Mouse (Mus musculus) forebrain, embryonic 12.5 days (tissue): ENCODE measurements around the gene Zc3h8. TPM values are rescaled to one million over a fixed set of nuclear protein-coding genes. Genes with fewer than 3 reads are reported as not detected.

Experiments used
- ATAC-seq: fragments of 200-750 bp; cut with Nextera tagmentation; 2 replicates; pipeline ENCODE4 v1.8.0; 2017; ENCODE audit warnings: moderate TSS enrichment; ENCODE audit not compliant: low FRiP score
- H3K27ac ChIP-seq: fragments of 300-500 bp; sonication (generic); 2 replicates; pipeline ENCODE4 v1.5.1; 2016; ENCODE audit warnings: mild to moderate bottlenecking
- H3K27me3 ChIP-seq: fragments of 300-500 bp; sonication (generic); 2 replicates; pipeline ENCODE4 v1.6.1; 2016; ENCODE audit warnings: mild to moderate bottlenecking
- H3K36me3 ChIP-seq: fragments of 300-500 bp; sonication (generic); replicated peaks from 2 replicates; pipeline ENCODE4 v1.6.1; 2016; ENCODE audit warnings: mild to moderate bottlenecking
- H3K4me1 ChIP-seq: fragments of 300-500 bp; sonication (generic); 2 replicates; pipeline ENCODE4 v1.6.1; 2016
- H3K4me2 ChIP-seq: fragments of 300-500 bp; sonication (generic); 2 replicates; pipeline ENCODE4 v1.6.1; 2016; ENCODE audit warnings: mild to moderate bottlenecking, moderate library complexity
- H3K4me3 ChIP-seq: fragments of 300-500 bp; sonication (generic); replicated peaks from 2 replicates; pipeline ENCODE4 v1.5.1; 2016; ENCODE audit warnings: mild to moderate bottlenecking
- H3K9ac ChIP-seq: fragments of 300-500 bp; sonication (generic); 2 replicates; pipeline ENCODE4 v1.6.1; 2016; ENCODE audit warnings: mild to moderate bottlenecking
- H3K9me3 ChIP-seq: fragments of 300-500 bp; sonication (generic); 2 replicates; pipeline ENCODE4 v1.6.1; 2016
- WGBS: fragments of 180-500 bp; shearing (Covaris S2); methylation state at CpG from one replicate; pipeline ENCODE4 v1.1.7; 2016; 5-methylcytosine and 5-hydroxymethylcytosine counted together
- polyA plus RNA-seq: library from polyadenylated mRNA; unstranded; fragments of >200 nt; fragmentation: Nextera tagmentation; extraction: Ambion mirVana; gene quantifications from 2 replicates; pipeline ENCODE4 v1.2.1, GENCODE M21; 2016

Gene Zc3h8
- polyA plus RNA-seq = 8.7 and 10.5 TPM in 2 replicates

DNA sequence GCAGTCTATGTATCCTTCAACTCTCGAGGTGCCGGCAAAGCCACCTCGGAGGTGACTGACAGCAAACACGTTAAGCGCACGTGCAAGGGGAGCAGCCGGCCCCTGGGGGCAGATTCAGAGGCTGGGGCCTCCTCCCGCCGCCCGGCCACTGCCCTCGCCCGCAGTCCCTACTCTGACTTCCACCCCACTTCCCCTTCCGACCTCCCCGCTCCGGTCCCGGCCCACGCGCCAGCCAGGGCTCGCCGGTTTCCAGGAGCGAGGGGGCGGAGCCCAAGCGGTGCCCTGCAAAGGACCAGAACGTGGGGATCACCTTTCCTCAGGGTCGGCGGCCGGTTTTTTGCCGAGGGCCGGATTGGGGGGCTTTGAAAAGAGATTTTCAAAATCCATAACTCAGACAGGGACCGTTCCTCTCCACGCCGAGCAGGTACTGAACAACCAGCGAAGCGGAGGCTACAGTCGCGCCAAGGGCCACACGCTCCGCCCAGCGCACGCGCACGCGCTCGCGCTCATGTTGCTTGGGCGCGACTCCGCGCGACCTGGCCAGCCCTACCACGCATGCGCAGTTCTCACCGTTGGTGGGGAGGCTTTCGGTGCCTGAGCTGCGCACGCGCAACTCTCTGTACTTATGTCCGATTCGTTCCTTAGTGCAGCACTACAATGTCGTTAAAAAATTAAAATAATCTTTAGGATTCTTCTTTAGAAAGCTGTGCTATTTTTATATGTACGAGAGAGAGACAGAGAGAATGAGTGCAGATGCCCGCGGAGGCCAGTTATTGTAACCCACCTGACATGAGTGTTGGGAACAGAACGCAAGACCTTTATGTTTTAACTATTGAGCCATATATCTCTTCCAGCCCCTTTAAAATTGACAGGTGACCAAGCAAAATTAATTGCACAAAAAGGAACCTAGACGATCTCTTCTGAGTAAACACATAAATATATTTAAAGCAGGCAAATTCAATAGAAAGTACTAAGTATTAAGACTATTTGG lies at the start of gene Zc3h8:
Gene Zc3h8, minus strand, starts transcription at position 540 of the 991 bp plus-strand sequence.
- Histone ChIP-seq H3K4me2 (peak within 1 kb of the TSS; percentile 65), H3K27me3 (0 out of 2 replicates have a peak, but pooled peaks cover 6% of the 10 kb centered on the region), H3K36me3 (peaks cover under 1% of the 10 kb centered on the region; the same call in 1 of the 2 replicates), H3K4me1 (peaks cover 3% of the 10 kb centered on the region; the same call in 1 of the 2 replicates), H3K9me3 (no peaks in the 10 kb centered on the region), H3K9ac (peak within 1 kb of the TSS; percentile 65), H3K4me3 (peak within 1 kb of the TSS; percentile 59), H3K27ac (peak within 1 kb of the TSS; percentile 69)
- 2% methylated on average over 64 of the region's 65 CpGs for WGBS
- peak; percentile 94 for ATAC-seq

- H3K4me3 ChIP-seq = no peak overlapping the region
- no peak overlapping the region for H3K27ac ChIP-seq
- 89% methylated on average over 3 of the region's 3 CpGs for WGBS
- no peaks in the 10 kb centered on the region for H3K36me3 ChIP-seq
- no peaks in the 10 kb centered on the region for H3K27me3 ChIP-seq
- peaks cover 3% of the 10 kb centered on the region for H3K4me1 ChIP-seq
- H3K4me2 ChIP-seq = no peak overlapping the region
- no peaks in the 10 kb centered on the region for H3K9me3 ChIP-seq
- H3K9ac ChIP-seq = no peak overlapping the region
- no peak for ATAC-seq
Measured at GRCm38 (mm10) chr2:128984746-128985145, 40.9 kb upstream of the Zc3h8 start.

- no peaks in the 10 kb centered on the region for H3K27me3 ChIP-seq
- no peak overlapping the region for H3K4me3 ChIP-seq
- no peaks in the 10 kb centered on the region for H3K36me3 ChIP-seq
- H3K4me2 ChIP-seq = no peak overlapping the region
- WGBS = 80% methylated on average over 4 of the region's 4 CpGs
- H3K9ac ChIP-seq = no peak overlapping the region
- ATAC-seq = no peak
- H3K9me3 ChIP-seq = no peaks in the 10 kb centered on the region
- H3K4me1 ChIP-seq = no peaks in the 10 kb centered on the region
- H3K27ac ChIP-seq = no peak overlapping the region
Measured at GRCm38 (mm10) chr2:128975572-128975971, 31.7 kb upstream of the Zc3h8 start.

DNA sequence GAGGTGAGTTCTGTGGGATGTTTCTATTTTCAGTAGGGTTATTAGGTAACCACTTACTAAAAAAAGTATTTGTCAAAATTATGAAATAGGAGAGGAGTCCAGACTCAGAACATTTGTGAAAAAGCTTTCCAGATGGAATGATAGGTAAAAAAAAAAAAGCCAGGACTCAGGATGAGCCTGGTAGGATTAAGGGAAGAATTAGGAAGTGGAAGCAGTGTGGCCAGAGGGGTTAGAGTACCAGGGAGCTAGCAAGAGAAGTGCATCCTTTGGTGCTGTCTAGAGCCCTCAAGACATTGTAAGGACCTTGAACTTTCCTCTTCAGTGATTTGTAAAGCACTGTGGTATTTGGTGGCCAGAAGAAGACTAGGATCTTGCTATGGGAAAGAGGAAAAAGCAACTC lies 28.4 kb upstream of the Zc3h8 start:
- no peak for ATAC-seq
- no peak overlapping the region for H3K4me2 ChIP-seq
- H3K4me1 ChIP-seq = 0 out of 2 replicates have a peak, but pooled peaks cover 2% of the 10 kb centered on the region
- H3K4me3 ChIP-seq = no peak overlapping the region
- no peak overlapping the region for H3K27ac ChIP-seq
- H3K9me3 ChIP-seq = no peaks in the 10 kb centered on the region
- H3K9ac ChIP-seq = no peak overlapping the region
- H3K36me3 ChIP-seq = no peaks in the 10 kb centered on the region
- no peaks in the 10 kb centered on the region for H3K27me3 ChIP-seq

- Histone ChIP-seq H3K4me2 (peak overlapping the region; percentile 57), H3K9me3 (no peaks in the 10 kb centered on the region), H3K4me3 (peak overlapping the region; percentile 85), H3K4me1 (peaks cover 13% of the 10 kb centered on the region), H3K36me3 (no peaks in the 10 kb centered on the region), H3K27ac (peak overlapping the region; percentile 100), H3K27me3 (no peaks in the 10 kb centered on the region), H3K9ac (no peak overlapping the region; the same call in 1 of the 2 replicates)
- no peak for ATAC-seq
Measured at GRCm38 (mm10) chr2:128968475-128969083, 24.7 kb upstream of the Zc3h8 start.

DNA sequence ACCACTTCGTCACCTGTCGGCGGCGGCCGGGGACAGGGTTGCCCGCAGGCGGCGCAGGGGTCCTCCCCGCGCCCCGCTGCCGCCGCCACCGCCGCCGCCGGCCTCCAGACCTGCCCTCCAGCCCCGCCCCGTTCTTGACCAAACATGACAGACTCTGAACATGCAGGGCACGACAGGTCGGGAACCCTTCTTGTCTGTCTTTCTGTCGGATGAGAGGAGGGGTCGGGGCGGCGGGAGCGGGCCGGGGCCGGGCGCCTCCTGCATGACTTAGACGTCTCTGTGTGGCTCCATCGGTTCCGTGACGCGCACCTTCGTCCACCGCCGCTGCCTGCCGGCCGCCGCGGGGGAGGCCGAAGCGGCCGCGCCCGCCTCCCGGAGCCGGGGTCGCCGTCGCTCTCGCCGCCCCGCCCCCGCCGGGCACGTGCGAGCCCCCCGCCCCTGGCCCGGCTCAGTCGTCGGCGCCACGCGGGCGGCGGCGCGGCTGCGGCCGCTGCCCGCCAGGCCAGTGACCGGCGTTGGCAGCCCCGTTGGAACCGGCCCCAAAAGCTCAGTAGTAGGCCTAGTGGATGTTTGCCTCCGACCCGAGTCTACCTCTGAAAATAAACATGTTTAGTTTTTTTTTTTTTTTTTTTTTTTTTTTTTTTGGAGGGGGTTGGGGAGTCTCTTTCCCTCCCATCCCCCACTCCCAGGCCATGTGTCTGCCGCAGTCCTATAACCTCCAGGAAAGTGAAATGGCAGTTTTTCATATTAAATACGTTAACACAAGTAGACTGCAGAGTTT lies 24.0 kb upstream of the Zc3h8 start, which contains the start of gene Gm10762:
Gene Gm10762, minus strand, starts transcription at position 65 of the 781 bp plus-strand sequence.
- peaks cover 13% of the 10 kb centered on the region for H3K4me1 ChIP-seq
- no peaks in the 10 kb centered on the region for H3K9me3 ChIP-seq
- no peaks in the 10 kb centered on the region for H3K27me3 ChIP-seq
- under 1% methylated on average over 66 of the region's 80 CpGs for WGBS
- H3K4me3 ChIP-seq = peak within 1 kb of the TSS; percentile 85
- H3K9ac ChIP-seq = peak within 1 kb of the TSS; percentile 99
- peak within 1 kb of the TSS; percentile 57 for H3K4me2 ChIP-seq
- H3K27ac ChIP-seq = peak within 1 kb of the TSS; percentile 100
- peak; percentile 82 for ATAC-seq
- no peaks in the 10 kb centered on the region for H3K36me3 ChIP-seq

DNA sequence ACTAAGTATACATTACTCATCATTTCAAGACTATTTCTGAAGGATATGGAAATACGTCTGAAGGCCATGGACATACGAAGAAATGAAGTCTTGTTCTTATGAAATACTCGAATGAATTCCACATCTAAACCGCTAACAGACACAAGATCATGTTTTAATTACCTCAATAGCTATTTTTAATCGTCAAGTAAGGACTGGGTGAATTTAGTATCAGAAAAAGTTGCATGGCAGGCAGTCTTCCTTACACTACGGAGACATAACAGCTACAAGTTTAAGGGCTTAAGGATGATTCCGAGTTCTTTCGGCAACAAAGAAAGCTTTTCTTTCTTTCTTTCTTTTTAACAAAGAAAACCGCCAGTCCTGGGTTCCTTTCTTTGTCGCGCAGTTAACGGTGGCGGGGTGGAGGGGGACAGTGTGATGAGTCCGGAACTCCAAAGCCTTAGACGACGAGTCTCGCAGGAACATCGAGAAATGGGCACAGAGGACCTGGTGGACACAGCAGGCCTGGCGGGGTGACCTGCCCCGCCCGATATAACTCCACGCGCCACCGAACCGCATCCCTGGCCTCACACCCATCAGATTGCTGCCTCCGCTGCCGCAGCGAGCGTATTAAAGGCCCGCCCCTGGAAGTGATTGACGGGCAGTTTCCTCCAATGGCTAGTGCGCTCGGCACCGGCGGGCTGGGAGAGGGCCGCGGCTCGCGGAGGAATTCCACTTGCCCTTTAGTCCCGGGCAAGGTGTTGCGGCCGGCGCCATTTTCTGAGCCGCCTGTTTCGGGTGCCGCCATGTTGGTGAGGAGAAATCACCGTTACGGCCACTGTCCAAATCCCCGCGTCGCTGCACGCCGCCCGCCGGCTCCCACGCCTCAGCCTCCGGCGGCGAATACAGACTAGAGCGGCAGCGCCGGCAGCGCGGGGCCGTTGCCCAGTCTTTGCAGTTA lies 23.0 kb upstream of the Zc3h8 start, which contains the start of gene Zc3h6:
Gene Zc3h6, plus strand, starts transcription at position 762 of the 940 bp plus-strand sequence.
- peak within 1 kb of the TSS; percentile 99 for H3K9ac ChIP-seq
- H3K27ac ChIP-seq = peak within 1 kb of the TSS; percentile 100
- peak within 1 kb of the TSS; percentile 57 for H3K4me2 ChIP-seq
- H3K9me3 ChIP-seq = no peaks in the 10 kb centered on the region
- WGBS = under 1% methylated on average over 64 of the region's 65 CpGs
- peaks cover 13% of the 10 kb centered on the region for H3K4me1 ChIP-seq
- ATAC-seq = peak; percentile 97
- H3K27me3 ChIP-seq = no peaks in the 10 kb centered on the region
- no peaks in the 10 kb centered on the region for H3K36me3 ChIP-seq
- peak within 1 kb of the TSS; percentile 85 for H3K4me3 ChIP-seq

- no peaks in the 10 kb centered on the region for H3K9me3 ChIP-seq
- H3K27me3 ChIP-seq = no peaks in the 10 kb centered on the region
- peak overlapping the region; percentile 9; the same call in 1 of the 2 replicates for H3K9ac ChIP-seq
- peak overlapping the region; percentile 57 for H3K4me2 ChIP-seq
- H3K4me3 ChIP-seq = peak overlapping the region; percentile 85
- peaks cover 13% of the 10 kb centered on the region for H3K4me1 ChIP-seq
- H3K27ac ChIP-seq = peak overlapping the region; percentile 62; the same call in 1 of the 2 replicates
- H3K36me3 ChIP-seq = no peaks in the 10 kb centered on the region
- no peak for ATAC-seq
- WGBS = 2% methylated on average over 6 of the region's 6 CpGs
Measured at GRCm38 (mm10) chr2:128966236-128966635, 22.4 kb upstream of the Zc3h8 start.

DNA sequence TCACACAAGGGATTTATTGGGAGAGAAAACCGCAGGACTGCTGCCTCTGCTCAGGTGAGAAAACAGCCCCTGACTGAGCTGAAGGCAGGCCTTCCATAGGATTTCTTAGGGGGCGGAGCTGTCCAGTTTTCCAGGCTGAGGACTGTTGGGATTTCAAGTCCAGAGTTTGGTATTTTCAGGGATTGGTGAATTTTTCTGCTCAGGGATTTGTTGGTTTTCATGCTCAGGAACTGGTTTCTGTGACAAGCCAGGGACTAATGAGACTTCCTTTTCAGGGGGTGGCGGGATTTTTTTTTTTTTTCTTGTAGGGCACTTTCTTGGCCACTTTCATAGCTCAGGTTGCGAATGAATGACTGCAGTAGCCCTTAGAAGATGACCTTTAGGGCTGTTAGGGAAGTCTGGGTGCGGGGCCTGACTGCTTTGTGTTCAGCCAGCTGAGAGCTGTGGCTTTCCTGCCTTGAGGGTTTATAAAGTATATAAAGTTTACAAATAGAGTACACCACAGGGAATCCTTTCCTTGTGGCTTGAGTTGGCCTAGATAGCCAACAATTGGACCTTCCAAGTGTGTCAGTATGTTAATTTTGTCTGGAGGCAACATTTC lies 21.7 kb upstream of the Zc3h8 start:
- ATAC-seq = no peak
- peak overlapping the region; percentile 57 for H3K4me2 ChIP-seq
- no peaks in the 10 kb centered on the region for H3K36me3 ChIP-seq
- H3K9me3 ChIP-seq = no peaks in the 10 kb centered on the region
- peak overlapping the region; percentile 13; the same call in 1 of the 2 replicates for H3K4me3 ChIP-seq
- 32% methylated on average over 5 of the region's 5 CpGs for WGBS
- H3K9ac ChIP-seq = no peak overlapping the region
- peaks cover 13% of the 10 kb centered on the region for H3K4me1 ChIP-seq
- H3K27me3 ChIP-seq = no peaks in the 10 kb centered on the region
- peak overlapping the region; percentile 76 for H3K27ac ChIP-seq

DNA sequence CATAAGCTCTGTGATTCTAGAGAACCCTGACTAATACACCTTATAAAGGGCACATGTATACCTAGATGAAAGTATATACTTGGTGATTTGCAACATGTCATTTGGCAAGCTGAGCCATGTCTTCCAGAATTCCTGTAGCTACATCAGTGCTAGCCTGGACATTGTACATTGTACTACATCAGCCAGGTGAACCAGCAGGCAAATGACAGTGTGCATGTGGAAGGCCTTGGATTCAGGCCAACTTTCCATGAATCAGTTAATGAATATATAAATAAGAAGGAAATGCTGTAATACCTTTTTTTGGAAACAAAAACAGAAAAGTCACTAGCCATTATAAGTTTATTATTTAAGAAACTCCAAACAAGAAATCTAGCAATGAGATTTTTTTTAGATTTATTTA lies 10.3 kb upstream of the Zc3h8 start:
- H3K27me3 ChIP-seq = peaks cover 4% of the 10 kb centered on the region; the same call in 1 of the 2 replicates
- H3K9ac ChIP-seq = no peak overlapping the region
- H3K36me3 ChIP-seq = no peaks in the 10 kb centered on the region
- ATAC-seq = no peak
- no peak overlapping the region for H3K4me2 ChIP-seq
- H3K27ac ChIP-seq = no peak overlapping the region
- H3K9me3 ChIP-seq = no peaks in the 10 kb centered on the region
- H3K4me1 ChIP-seq = no peaks in the 10 kb centered on the region
- H3K4me3 ChIP-seq = no peak overlapping the region
